Mouse (Mus musculus) small intestine, adult 2 months (tissue): ENCODE measurements around the gene Ehd4.

Source experiments
- CTCF ChIP-seq: fragments of 200-500 bp; IDR thresholded peaks from 2 replicates; pipeline ENCODE4 v1.5.1; 2012; ENCODE audit warnings: low read depth, mild to moderate bottlenecking, control low read depth, inconsistent platforms, low read length, moderate library complexity, mixed read lengths; ENCODE audit not compliant: insufficient replicate concordance, insufficient read length; ENCODE audit errors: extremely low read depth
- POLR2A ChIP-seq: fragments of 200-500 bp; IDR thresholded peaks from 2 replicates; pipeline ENCODE4 v1.6.1; 2012; ENCODE audit warnings: low read depth, mild to moderate bottlenecking, control low read depth, inconsistent platforms, low read length, moderate library complexity

- TF ChIP-seq CTCF, result no peak
- TF ChIP-seq POLR2A, result no peak
Observed at GRCm38 (mm10) chr2:120188174-120188573, 33.8 kb upstream of the Ehd4 start.
